Mouse (Mus musculus) c-Kit-positive CD71-negative TER-119-negative erythroid progenitor cells, embryonic 14.5 days (primary cell): ENCODE data around the gene Srd5a3.
"Not testable (repeated sequence)": the region's sequence is repeated elsewhere in the genome, so short reads cannot be mapped to it uniquely, and the experiment has no call there.

Experiments used
- DNase-seq: peaks from one replicate; pipeline ENCODE4 v3.0.0-alpha.2; 2013; ENCODE audit warnings: low read depth

The Srd5a3 gene

GRCm38 (mm10) chr5:76139808-76140729 is at the start of gene Srd5a3:
TSS of gene Srd5a3 (plus strand) at chr5:76140271.
- DNase-seq: peak; percentile 90

GRCm38 (mm10) chr5:76103809-76104208 is 36.3 kb upstream of the Srd5a3 start:
- not testable (repeated sequence) for DNase-seq

- DNase-seq: no peak
Measured at GRCm38 (mm10) chr5:76107306-76107705, 32.8 kb upstream of the Srd5a3 start.

GRCm38 (mm10) chr5:76108496-76108895 is 31.6 kb upstream of the Srd5a3 start:
- no peak for DNase-seq

GRCm38 (mm10) chr5:76111173-76111572 is 28.9 kb upstream of the Srd5a3 start:
- no peak for DNase-seq

GRCm38 (mm10) chr5:76112016-76112415 is 28.1 kb upstream of the Srd5a3 start:
- no peak for DNase-seq

- DNase-seq: no peak
Measured at GRCm38 (mm10) chr5:76115436-76116041, 24.5 kb upstream of the Srd5a3 start.

GRCm38 (mm10) chr5:76118441-76118840 is 21.6 kb upstream of the Srd5a3 start:
- no peak for DNase-seq

GRCm38 (mm10) chr5:76120634-76121033 is 19.4 kb upstream of the Srd5a3 start:
- no peak for DNase-seq

GRCm38 (mm10) chr5:76127584-76128316 is 12.3 kb upstream of the Srd5a3 start:
- DNase-seq: no peak

GRCm38 (mm10) chr5:76130292-76130691 is 9.8 kb upstream of the Srd5a3 start:
- DNase-seq: no peak

GRCm38 (mm10) chr5:76131990-76132389 is 8.1 kb upstream of the Srd5a3 start:
- no peak for DNase-seq

GRCm38 (mm10) chr5:76135644-76136043 is 4.4 kb upstream of the Srd5a3 start:
- DNase-seq: no peak

- DNase-seq: no peak
Measured at GRCm38 (mm10) chr5:76136271-76136670, 3.8 kb upstream of the Srd5a3 start.

- DNase-seq: no peak
Measured at GRCm38 (mm10) chr5:76137586-76137985, 2.5 kb upstream of the Srd5a3 start.

GRCm38 (mm10) chr5:76138071-76138470 is 2.0 kb upstream of the Srd5a3 start:
- DNase-seq: no peak

- DNase-seq: no peak
Measured at GRCm38 (mm10) chr5:76138512-76138911, 1.6 kb upstream of the Srd5a3 start.

- DNase-seq: no peak
Measured at GRCm38 (mm10) chr5:76139171-76139671, 850 bp upstream of the Srd5a3 start.

GRCm38 (mm10) chr5:76140730-76141066 is 627 bp downstream of the Srd5a3 start:
- no peak for DNase-seq

- no peak for DNase-seq
Measured at GRCm38 (mm10) chr5:76143356-76143755, 3.3 kb downstream of the Srd5a3 start.

- no peak for DNase-seq
Measured at GRCm38 (mm10) chr5:76146401-76146800, 6.3 kb downstream of the Srd5a3 start.

- no peak for DNase-seq
Measured at GRCm38 (mm10) chr5:76149436-76149835, 9.4 kb downstream of the Srd5a3 start.

GRCm38 (mm10) chr5:76152956-76153355 is 12.9 kb downstream of the Srd5a3 start:
- no peak for DNase-seq
